Comparison of ENCODE assay signal across 30 mouse cellular contexts in the genomic region with DNA sequence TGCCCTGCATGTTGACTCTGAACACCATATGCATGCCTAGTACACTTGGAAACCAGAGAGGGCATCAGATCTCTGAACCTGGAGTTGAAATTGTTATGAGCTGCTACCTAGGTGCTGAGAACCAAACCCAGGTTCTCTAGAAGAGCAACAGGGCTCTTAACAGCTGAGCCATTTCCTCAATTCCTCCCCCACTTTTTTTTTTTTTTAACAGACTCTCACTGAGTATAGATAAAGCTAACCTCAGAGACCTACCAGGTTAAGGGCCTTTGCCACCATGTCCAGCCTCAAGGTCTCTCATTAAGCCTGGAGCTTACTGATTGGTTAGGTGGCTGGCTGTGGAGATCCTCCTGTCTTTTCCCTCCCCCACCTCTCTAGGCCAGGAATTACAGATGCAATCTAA.
"Had no signal": no experiment of that assay in that cellular context is flagged by ENCODE, and none has a peak within 500 bp of the region (broad histone marks: within the 10 kb centered on the region; RNA-seq: fewer than 3 reads in every experiment).

No protein-coding gene starts in this region.

- H3K27ac ChIP-seq: heart, embryonic 10.5 days; heart, embryonic 13.5 days; heart, embryonic 15.5 days; hindbrain, embryonic 10.5 days; hindbrain, embryonic 12.5 days; hindbrain, embryonic 13.5 days; hindbrain, embryonic 14.5 days; hindbrain, embryonic 15.5 days; hindbrain, postnatal 0 days; intestine, embryonic 15.5 days; kidney, embryonic 15.5 days; kidney, postnatal 0 days; layer of hippocampus, adult 2 months; left cerebral cortex, adult 2 months had no signal

- H3K9me3 ChIP-seq: heart, embryonic 10.5 days; heart, embryonic 13.5 days; heart, embryonic 15.5 days; hindbrain, embryonic 10.5 days; hindbrain, embryonic 12.5 days; hindbrain, embryonic 13.5 days; hindbrain, embryonic 15.5 days; intestine, embryonic 15.5 days; kidney, embryonic 15.5 days had no signal

- DNase-seq: heart, postnatal 10 days; heart, postnatal 14 days; heart, postnatal 36 days; heart, postnatal 4 days; kidney, adult 11 months; kidney, adult 18-20 months; kidney, adult 8-10 months; kidney, adult 9 months; kidney, postnatal 10 days; kidney, postnatal 14 days; kidney, postnatal 25 days; kidney, postnatal 36 days; kidney, postnatal 4 days; layer of hippocampus, adult 9-11 months; layer of hippocampus, postnatal 36 days had no signal

- H3K4me3 ChIP-seq: heart, embryonic 10.5 days; heart, embryonic 12.5 days; heart, embryonic 13.5 days; heart, embryonic 15.5 days; hindbrain, embryonic 10.5 days; hindbrain, embryonic 12.5 days; hindbrain, embryonic 13.5 days; hindbrain, embryonic 15.5 days; intestine, embryonic 15.5 days; kidney, embryonic 15.5 days; layer of hippocampus, adult 2 months; left cerebral cortex, adult 2 months had no signal

- H3K36me3 ChIP-seq: heart, embryonic 10.5 days; heart, embryonic 12.5 days; heart, embryonic 13.5 days; heart, embryonic 15.5 days; hindbrain, embryonic 10.5 days; hindbrain, embryonic 12.5 days; hindbrain, embryonic 13.5 days; hindbrain, embryonic 15.5 days; intestine, embryonic 15.5 days; kidney, embryonic 15.5 days had no signal

- H3K4me1 ChIP-seq: heart, embryonic 10.5 days; heart, embryonic 12.5 days; heart, embryonic 13.5 days; heart, embryonic 15.5 days; hindbrain, embryonic 12.5 days; intestine, embryonic 15.5 days had no signal

- H3K27me3 ChIP-seq: heart, embryonic 12.5 days; heart, embryonic 13.5 days; heart, embryonic 15.5 days; hindbrain, embryonic 15.5 days; intestine, embryonic 15.5 days; kidney, embryonic 15.5 days had no signal

- H3K9ac ChIP-seq: heart, embryonic 12.5 days; heart, embryonic 13.5 days; heart, embryonic 15.5 days; hindbrain, embryonic 12.5 days; hindbrain, embryonic 13.5 days; hindbrain, embryonic 14.5 days; hindbrain, embryonic 15.5 days; intestine, embryonic 15.5 days; kidney, embryonic 15.5 days had no signal
